Mouse (Mus musculus) heart, adult 2 months (tissue): ENCODE measurements around the gene Crx.

ENCODE experiments used
- CTCF ChIP-seq: fragments of 200-600 bp; IDR thresholded peaks from 2 replicates; pipeline ENCODE4 v1.8.1; 2022; ENCODE audit warnings: antibody characterized with exemption, mild to moderate bottlenecking, moderate library complexity
- EP300 ChIP-seq: fragments of 200-500 bp; IDR thresholded peaks from 2 replicates; pipeline ENCODE4 v1.6.1; 2011; ENCODE audit warnings: low read depth, low read length, control low read depth; ENCODE audit not compliant: insufficient read depth
- POLR2A ChIP-seq: fragments of 200-500 bp; IDR thresholded peaks from 2 replicates; pipeline ENCODE4 v1.6.1; 2011; ENCODE audit warnings: mild to moderate bottlenecking, low read depth, low read length, control low read depth; ENCODE audit not compliant: insufficient read depth

- no peak for TF ChIP-seq CTCF
- TF ChIP-seq POLR2A = no peak
- no peak for TF ChIP-seq EP300
Measured at GRCm38 (mm10) chr7:15920645-15921190, 41.0 kb upstream of the Crx start.
